Mouse (Mus musculus) layer of hippocampus, adult 18-20 months (tissue): ENCODE measurements at regions not wholly inside any gene's neighbourhood (a gene's known extent, or its start where the extent isn't known, plus 50 kb on each side); places are given as distances from the start of the nearest gene placed in this dataset.

ENCODE experiments used
- DNase-seq, 2 experiments: peaks; one replicate each; pipeline ENCODE4 v3.0.0; 2022; ENCODE audit warnings: low spot score in 2 of 2

DNA sequence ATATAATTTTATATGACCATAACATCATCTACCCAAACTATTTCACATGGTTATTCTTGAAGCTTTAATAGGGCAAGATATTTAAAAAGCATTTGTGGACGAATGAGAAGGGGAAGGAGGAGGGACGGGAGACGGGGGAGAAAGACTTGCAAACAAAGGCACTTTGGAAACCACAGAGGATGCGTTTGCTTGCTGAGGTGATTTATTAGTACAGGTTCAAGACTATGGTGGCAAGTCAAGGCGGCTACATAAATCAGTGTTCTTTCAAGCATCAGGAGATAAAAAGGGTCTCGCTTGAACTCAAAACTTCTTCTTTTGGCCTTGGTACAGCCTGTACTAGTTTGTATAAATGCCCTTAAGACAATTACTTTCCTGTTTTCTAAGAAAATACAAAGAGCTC is 183.8 kb upstream of the Nr4a3 start:
- no peak for DNase-seq

DNA sequence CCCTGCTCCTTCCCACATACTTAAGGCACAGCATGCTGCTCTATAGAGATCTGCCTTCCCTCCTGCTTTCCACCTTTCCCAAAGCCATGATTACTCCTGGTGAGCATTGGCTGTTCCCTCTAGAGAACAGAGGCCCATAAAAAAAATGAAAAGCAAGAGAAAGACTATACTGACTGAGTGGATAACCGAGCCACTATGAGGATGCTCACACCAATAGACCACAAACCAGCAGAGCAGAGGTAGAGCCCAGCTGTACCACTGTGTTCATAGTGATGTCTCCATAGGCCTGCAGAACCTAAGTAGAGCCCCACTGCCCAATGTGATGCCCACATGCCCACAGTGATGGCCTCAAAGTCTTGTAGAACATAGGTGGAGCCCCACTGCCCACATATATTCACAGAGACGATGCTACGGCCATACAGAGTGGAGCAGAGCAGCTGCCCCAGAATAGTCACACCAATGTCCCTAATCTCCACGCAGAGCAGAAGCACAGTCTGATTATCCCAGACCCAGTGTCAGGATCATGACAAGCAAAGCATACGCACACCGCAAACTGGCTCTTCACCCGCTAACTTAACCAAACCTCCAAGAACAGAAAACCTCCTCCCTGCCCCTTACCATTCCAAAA is 174.8 kb upstream of the Nr4a3 start:
- no peak for DNase-seq

GRCm38 (mm10) chr4:47870638-47871019 is 174.3 kb upstream of the Nr4a3 start:
- DNase-seq, result no peak

DNA sequence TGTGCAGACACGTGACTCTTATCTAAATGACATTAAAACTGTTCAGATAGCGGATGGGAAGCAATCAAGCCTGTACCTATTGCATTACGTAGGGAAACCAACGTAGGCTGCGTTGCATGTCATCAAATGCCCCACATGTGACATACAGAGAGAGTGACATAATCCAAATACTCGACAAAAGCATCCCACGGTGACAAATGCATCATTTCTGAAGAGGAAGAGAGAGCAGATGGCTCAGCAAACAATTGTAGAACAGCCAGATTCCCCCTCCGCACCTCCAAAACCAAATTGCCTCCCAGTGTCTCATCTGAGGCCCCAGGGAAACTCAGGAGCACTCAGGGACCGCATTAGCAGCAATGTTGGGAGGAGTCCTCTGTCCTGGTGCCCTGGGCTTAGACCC is 163.4 kb upstream of the Nr4a3 start:
- DNase-seq, result peak; percentile 75 to 89

- DNase-seq, result peak; percentile 14 to 50
Observed at GRCm38 (mm10) chr4:47882076-47882475, 162.9 kb upstream of the Nr4a3 start.

- DNase-seq, result no peak
Observed at GRCm38 (mm10) chr4:47899579-47899978, 145.4 kb upstream of the Nr4a3 start.

DNA sequence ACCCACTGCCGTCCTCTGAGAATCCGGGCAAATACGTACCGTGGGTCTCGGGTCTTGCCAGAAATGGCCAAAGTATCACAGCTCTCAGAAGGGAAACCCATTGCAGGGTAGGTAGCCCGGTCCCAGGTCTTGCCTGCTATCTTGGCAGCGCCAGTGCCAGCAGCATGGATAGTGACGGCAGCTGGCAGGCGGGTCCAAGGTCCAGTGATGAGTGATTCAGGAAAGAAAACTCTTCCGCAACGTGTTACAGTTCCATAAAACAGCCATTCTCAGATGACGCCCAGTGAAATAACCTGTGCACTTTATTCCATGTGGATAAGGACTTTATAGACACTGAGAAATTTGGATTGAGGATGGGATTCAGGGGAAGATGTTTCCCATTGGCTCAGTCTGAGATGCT is 142.2 kb upstream of the Nr4a3 start:
- no peak for DNase-seq

- DNase-seq, result no peak
Observed at GRCm38 (mm10) chr4:47912259-47912658, 132.7 kb upstream of the Nr4a3 start.

DNA sequence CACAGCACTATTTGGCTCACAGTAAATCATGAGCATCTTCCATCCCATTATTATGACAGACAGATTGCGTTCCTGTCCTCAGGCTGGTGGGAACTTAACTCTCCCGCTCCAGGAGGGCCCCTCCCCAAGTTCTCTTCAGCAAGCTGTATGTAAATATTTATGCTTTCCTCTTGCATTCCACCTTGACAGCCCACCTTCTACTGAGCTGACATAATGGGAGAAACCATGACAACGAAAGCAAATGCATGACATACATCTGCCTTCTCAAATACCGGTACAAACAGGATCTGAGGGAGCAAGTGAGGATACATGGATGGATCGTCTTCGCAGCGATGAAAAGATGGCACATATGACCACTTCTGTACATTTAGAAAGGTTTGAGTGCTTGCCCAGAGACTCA is 125.4 kb upstream of the Nr4a3 start:
- no peak for DNase-seq

DNA sequence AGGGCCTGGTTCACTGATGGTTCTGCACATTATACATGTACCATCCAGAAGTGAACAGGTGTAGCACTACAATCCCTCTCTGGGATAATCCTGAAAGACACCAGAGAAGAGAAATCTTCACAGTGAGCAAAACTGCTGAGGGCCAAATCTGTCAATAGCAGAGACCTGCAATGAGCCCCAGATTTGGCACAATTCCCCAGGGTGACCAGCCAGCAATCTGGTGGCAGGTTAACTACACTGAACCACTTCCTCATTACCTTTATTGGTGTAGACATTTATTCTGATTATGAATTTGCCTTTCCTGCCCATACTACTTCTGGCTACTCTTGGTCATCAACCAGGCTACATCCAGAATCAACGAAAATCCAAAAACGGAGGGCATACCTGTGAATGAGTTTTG is 113.5 kb upstream of the Nr4a3 start:
- DNase-seq, result no peak

GRCm38 (mm10) chr4:47933526-47933925 is 111.4 kb upstream of the Nr4a3 start:
- DNase-seq, result peak in 1 of 2 experiments; percentile 67

DNA sequence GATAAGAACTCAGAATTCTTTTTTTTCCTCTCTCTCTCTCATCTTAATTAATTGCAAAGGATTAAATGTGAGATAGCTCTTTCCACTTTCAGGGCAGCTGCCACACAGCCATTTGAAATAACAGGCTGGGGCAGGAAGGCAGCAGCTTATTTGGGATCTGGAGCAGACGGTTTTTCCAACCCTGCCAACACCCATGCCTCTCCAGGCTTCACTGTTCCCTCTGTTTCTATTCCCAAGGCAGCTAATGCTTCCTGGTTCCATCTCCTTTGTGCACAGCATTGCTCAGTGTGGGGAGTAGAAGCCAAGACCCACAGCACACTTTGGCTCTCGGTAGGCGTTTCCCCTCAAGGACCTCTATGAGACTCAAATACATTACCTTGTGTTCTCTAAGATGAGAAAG is 109.4 kb upstream of the Nr4a3 start:
- DNase-seq, result peak in 1 of 2 experiments; percentile 38

DNA sequence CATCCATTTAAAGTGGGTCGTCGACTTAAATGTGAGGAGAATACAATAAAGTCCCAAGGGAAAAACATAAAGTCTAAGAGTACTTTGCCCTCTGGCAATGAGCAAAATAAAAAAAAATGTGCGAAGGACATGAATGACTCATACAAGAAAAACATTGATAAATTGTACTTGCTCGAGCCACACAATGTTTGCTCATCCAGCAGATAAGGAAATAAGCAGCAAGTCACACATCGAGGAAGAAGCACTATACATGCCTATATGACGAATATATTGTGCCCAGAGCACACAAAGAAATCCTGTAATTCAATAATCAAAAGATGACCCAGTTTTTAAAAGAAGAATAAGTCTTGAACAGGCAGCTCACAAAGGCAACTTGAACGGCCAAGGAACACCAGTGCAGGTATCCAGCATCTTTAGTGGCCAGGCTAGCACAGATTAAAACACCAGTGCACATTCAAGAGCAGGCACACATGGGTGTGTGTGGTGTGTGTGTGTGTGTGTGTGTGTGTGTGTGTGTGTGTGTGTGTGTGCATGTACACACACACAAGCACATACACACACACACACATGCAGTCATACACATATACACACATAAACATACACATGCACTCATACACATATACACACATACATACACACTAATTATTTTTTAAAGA is 108.4 kb upstream of the Nr4a3 start:
- no peak for DNase-seq

DNA sequence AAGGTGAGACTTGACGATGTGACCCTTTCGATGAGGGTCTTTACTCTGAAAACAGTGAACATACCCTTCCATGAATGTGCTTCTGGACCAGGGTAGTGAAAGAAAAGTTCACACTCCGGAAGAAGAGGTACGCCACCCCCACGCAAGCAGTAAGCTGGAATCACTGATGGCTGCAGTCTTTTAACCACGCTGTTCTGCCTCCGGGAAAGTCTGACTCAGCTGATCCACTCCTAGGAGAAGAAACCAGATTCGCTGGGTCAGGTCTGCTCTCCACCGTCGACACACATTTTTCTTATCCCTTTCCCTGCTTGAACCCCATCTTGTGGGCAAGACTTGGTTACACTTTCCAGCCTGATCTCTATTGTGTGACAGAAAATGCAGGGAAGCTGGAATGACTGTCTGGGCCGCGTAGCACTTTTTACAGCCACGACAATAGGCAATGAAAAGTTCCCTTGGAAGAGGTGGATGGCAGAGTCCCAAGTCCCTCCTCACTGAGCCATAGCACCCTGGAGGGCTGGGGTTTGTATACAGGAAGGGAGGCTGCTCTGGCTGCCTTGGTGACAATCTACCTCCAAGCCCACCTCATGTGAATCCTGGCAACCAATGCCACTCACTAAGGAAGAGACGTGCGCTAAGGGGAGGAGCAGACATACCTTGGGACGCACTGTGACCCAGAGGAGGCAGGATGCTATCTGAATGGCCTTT is 96.9 kb upstream of the Nr4a3 start:
- DNase-seq, result peak in 1 of 2 experiments; percentile 41

DNA sequence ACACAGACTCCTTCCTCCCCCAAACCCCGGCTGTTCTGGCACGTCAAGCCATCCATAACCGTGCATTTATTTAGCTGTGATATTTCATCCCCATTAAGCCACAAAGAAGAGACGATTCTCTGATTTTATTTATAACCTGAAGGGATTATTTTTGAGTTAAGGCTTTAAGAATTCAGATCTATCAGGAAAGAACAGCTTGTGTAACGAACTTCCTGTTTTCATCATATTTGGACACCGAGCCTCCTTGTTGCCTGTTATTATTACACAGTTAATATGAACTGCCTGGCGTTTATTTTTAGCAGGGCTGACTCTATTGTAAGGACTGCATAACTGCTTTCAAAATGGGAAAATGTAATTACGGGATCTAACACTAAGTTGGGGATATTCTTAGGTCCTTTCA is 96.2 kb upstream of the Nr4a3 start:
- peak in 1 of 2 experiments; percentile 30 for DNase-seq

DNA sequence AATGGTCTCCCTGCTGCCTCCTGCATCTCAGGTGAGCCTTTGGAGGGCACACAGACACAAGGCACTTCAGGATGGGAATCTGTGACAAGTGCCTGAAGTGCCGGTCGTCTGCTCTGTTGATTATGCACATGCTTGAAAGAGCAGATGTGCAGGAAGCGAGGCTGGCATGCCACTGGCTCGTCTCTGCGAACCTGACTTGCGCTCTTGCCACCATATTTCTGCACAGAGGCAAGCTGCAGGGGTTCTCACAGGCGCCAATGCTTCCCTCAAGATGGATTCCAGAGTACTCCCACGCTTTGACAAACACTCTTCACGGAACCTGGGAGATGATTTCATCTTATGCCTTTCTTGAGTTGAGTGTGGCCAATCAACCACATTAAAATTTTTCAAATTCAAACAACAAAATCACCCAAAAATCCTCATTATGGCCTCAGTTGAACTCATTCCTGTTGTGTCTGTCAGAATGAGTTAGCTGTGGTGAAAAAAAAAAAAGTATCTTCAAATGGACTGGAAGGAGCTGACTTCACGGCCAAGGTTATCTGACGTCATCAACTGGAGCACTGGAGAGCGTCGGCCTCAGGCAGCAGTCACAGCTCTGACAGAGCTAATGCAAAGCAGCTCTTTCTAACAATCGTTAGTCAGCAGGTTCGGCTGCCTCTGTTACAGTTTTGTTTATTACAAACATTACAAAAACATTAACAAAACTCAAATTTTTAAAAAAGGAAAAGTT is 90.2 kb upstream of the Nr4a3 start:
- DNase-seq, result no peak

GRCm38 (mm10) chr4:47964630-47965029 is 80.3 kb upstream of the Nr4a3 start:
- DNase-seq, result no peak

GRCm38 (mm10) chr4:47971861-47972260 is 73.1 kb upstream of the Nr4a3 start:
- no peak for DNase-seq

DNA sequence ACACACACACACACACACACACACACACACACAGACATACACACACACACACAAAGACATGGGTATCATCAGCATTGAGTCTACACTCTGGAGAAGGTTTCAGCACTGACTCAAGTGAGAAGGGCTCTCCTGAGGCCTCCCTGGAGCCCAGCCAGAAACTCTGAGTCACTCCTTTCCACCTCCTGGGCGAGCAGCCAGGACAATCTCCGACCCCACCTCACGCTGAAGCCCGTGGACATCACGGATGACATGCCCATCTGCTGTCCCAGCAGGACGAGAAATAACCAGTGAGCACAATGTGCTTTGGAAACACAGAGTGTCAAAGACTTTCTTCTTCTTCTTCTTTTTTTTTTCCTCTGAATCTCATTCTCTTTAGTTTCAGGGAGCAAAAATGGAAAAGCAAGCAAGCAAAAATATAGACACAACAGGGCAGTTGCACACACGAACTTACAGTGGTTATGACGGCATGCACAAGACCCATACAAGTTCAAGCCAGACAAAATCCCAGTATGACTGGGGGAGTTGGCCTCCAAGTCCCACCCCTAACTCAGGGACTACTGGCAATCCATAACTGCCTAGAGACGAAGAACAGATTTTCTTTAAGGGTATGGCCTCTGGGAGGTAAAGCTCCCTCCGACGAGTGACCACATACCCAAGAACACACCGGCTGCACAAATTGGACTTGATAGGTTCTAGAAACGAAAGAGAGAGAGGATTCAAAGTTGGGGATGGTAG is 65.2 kb upstream of the Nr4a3 start:
- DNase-seq, result no peak
